Mouse (Mus musculus): Measurements from ENCODE around the gene Snrpa.

GRCm38 (mm10) chr7:27243211-27243610 lies 47.1 kb upstream of the Snrpa start:
- TF ChIP-seq POLR2A (IDR thresholded peaks at IDR 0.05; ENCODE audit: extremely low read depth, insufficient read depth, low read length) (no peak), CTCF (IDR thresholded peaks at IDR 0.05; ENCODE audit: extremely low read depth, insufficient read depth, low read length) (no peak)
